Mouse (Mus musculus) kidney, postnatal 36 days (tissue): ENCODE measurements around the gene Stard3nl.
"Not testable (repeated sequence)": the region's sequence is repeated elsewhere in the genome, so short reads cannot be mapped to it uniquely, and the experiment has no call there.

Source experiments
- DNase-seq, 2 experiments: peaks; one replicate each; pipeline ENCODE4 v3.0.0; 2021 to 2022; ENCODE audit warnings: mixed read lengths in 2 of 2

Gene Stard3nl

GRCm38 (mm10) chr13:19381112-19381828 lies 14.3 kb downstream of the Stard3nl start:
- no peak for DNase-seq

DNA sequence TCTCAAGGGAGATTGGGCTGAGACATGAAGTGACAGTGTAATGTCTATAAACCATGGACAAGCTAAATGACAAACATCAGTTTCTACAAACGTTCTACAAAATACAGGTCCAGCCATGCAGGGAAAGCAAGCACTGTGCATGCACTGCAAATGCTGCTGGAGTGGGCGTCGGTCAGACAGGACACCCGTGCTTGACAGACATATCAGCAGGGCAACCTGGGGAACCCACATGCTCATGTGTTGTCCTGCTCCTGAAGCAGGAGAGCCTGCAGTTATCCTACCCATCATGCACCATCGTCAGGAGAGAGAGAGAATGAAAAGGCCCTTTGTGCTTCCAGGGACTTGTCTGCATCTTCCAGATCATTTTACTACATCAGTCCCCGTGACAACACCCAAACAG lies 16.3 kb downstream of the Stard3nl start:
- DNase-seq = no peak

DNA sequence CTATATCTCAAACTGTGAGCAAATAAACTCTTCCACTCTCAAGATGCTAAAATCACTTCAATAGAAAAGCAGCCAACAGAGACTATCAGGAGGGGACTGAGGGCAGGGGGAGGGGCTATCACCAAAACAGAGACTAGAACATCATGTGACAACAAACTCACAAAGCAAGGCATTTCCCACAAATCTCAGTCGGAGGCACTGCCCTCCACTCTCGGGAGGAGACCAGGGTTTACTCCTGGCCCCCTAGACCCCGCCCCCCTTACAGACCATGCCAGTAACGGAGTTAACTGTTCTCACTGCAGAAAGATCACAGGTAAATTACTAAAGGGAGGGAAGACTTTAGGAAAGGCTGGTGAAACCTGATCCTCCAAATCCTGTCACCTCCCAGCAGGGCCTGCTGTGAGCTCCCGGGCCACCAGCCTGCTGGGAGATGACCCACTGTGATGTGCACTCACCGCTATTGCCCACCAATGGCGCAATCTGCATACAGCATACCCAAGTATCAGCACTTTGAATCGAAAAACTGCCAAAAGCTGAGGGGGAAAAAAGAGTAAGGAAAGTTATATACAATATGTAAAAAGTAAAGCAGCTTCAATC lies 23.4 kb downstream of the Stard3nl start:
- DNase-seq = no peak

DNA sequence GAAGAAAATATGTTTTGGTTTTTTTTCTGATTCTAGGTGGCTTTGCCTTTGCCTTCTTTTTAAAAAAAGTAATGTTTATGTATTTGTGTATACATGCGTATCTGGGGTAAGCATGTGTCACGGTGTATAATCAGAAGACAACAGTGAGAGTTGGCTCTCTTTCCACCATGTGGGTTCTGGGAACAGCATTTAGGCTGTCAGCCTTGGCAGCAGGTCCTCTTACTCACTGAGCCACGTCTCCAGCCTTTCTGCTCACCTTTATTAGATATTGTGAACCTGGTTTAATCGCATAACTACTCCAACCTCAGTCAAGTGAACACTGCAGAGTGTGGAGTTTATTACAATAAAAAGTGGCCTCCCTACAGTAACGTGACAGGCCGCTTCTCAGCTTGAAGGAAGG lies 26.8 kb downstream of the Stard3nl start:
- DNase-seq = no peak

DNA sequence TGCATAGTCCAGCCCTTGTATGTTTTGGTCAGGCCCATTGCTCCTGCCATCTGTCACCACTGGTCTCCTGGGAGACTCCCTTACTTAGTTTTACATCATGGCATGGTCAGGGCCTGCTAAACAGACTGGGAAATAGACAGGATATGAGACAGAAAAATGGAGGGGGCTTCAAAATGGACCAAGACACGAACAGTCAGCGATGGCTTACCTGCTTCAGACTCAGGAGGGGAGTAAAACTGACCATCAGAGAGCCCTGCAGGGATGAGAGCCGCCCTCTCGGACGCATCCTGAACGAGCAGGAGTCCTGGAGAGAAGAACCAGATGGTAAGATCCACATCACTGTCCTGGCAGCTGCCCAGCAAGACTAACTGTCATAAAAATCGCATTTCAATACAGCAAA lies 28.1 kb downstream of the Stard3nl start:
- DNase-seq = no peak

- peak in 1 of 2 experiments; percentile 71 for DNase-seq
These were observed 28.7 kb downstream of the Stard3nl start for GRCm38 (mm10) chr13:19366866-19367265.

DNA sequence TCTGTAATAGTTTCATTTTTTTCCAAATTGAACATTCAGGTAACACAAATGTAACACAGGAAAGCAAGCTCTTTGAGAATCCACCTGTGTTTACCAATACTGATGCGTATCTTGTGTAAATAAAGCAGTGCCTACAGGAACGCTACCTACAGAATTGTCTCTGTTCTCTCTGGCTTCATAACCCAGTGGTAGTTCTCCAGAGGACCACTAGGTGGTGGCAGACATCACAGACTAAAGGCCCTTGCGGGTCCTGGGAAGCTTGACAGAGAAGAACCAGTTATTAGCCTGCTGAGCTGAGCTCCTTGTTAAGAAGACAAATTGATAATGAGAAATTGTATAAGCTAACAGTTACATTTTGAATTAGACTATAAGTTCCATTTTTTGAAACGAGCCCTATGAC lies 30.0 kb downstream of the Stard3nl start:
- DNase-seq = peak; percentile 70 to 81

DNA sequence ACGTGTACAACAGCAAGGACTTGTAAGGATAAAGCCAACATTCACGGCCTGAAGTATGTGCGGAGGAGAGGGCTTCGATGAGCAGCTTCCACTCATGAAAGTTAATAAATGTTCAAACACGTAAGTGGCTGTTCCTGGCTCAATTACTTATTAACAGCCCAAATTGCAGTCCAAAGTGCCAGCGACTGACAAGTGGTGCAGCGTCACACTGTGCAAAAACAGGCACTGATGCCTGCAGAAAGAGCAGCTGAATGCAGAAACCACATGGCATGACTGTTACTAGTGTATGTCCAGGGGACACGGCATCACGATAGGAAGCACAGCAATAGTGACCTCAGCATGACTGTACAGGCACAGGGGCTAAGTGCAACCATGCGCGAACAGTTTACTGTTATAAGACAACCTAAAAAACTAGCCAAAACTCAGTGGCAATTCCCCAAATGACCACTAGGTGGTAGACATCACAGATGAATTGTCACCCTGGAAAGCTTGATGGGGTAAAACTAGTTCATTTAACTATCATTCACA lies 31.3 kb downstream of the Stard3nl start:
- DNase-seq = peak; percentile 72 to 77

GRCm38 (mm10) chr13:19362358-19362757 lies 33.2 kb downstream of the Stard3nl start:
- no peak for DNase-seq

DNA sequence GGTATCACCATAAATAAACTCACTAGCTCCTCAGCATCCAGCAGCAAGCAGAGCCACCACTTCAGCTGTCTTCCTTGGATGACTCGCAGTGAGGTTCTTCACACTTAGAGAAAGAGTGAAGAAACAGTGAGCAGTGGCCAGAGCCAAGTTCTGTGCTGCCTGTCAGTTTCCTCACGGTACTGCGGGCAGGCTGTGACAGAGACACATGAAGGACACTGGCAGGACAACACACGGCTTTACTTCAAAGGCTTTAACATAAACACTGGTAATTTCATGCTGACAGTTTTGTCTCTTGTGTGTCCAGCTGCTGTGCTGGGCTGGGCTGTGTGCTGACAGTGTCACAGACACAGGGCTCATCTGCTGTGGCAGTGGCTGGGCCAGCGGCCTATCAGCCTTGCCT lies 37.6 kb downstream of the Stard3nl start:
- DNase-seq = no peak

- no peak for DNase-seq
These were observed 38.3 kb downstream of the Stard3nl start for GRCm38 (mm10) chr13:19357301-19357700.

DNA sequence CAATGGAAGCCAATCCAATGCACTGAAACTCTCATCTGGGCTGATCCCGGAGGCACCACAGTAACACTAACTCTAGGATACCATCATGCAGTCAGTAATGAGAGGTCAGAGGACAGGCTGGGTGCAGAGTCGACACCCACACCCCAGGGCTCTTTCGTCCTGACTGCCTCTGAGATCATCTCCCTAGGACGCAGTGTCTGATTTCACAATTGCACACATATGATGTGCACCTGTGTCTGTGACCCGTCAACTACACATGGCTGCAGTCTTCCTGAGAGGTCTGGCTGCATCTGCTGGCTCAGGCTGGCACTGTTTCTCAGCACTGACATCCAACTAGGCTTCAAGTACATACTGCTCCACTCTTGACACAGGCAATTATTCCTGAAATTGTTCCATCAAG lies 38.9 kb downstream of the Stard3nl start:
- DNase-seq = no peak

GRCm38 (mm10) chr13:19356120-19356519 lies 39.5 kb downstream of the Stard3nl start:
- no peak for DNase-seq

DNA sequence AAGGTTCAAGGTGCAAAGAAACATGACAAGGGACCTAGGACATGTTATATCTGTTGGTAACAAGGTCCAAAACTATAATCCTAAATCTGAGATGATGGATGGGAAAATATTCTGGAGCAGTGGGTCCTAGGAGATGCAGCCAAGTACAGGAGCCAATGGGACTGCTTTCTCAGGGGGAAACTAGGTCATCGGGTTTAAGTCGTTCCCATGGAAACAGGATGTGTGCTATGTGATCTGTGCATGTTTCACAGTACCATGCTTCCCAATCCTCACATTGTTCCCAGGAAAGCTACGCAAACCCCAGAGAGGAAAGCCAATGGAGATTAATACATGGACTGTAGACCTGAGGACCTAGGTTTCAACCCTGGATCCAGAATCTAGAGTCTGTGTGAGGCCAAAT lies 42.8 kb downstream of the Stard3nl start:
- DNase-seq = no peak

- not testable (repeated sequence) for DNase-seq
These were observed 55.2 kb downstream of the Stard3nl start for GRCm38 (mm10) chr13:19340356-19340755.

- not testable (repeated sequence) for DNase-seq
These were observed 59.3 kb downstream of the Stard3nl start for GRCm38 (mm10) chr13:19336310-19336709.
